Mouse (Mus musculus) ovary, adult 18-20 months (tissue): Measurements from ENCODE around the gene Lrrc56.
A peak's percentile ranks its signal among the peaks of the same experiment; 100 is the strongest.

Experiments
- DNase-seq: peaks from one replicate; pipeline ENCODE4 v3.0.0; 2022; ENCODE audit warnings: low spot score, mixed read lengths

Gene Lrrc56

GRCm38 (mm10) chr7:141193948-141194347 lies at the start of gene Lrrc56, which contains the start of gene Hras:
TSS of gene Lrrc56 (plus strand) at chr7:141194157.
TSS of gene Hras (minus strand) at chr7:141194005.
- DNase-seq, result peak; percentile 95

- DNase-seq, result no peak
Observed at GRCm38 (mm10) chr7:141144650-141145049, 49.3 kb upstream of the Lrrc56 start.

- no peak for DNase-seq
Observed at GRCm38 (mm10) chr7:141145403-141145802, 48.6 kb upstream of the Lrrc56 start.

GRCm38 (mm10) chr7:141146043-141146595 lies 47.8 kb upstream of the Lrrc56 start:
- no peak for DNase-seq

- no peak for DNase-seq
Observed at GRCm38 (mm10) chr7:141147044-141147443, 46.9 kb upstream of the Lrrc56 start.

GRCm38 (mm10) chr7:141148639-141149038 lies 45.3 kb upstream of the Lrrc56 start:
- no peak for DNase-seq

- no peak for DNase-seq
Observed at GRCm38 (mm10) chr7:141155362-141155761, 38.6 kb upstream of the Lrrc56 start.

GRCm38 (mm10) chr7:141164397-141164796 lies 29.6 kb upstream of the Lrrc56 start:
- no peak for DNase-seq

GRCm38 (mm10) chr7:141164850-141165249 lies 29.1 kb upstream of the Lrrc56 start:
- DNase-seq, result no peak

- peak; percentile 75 for DNase-seq
Observed at GRCm38 (mm10) chr7:141167901-141168517, 25.9 kb upstream of the Lrrc56 start.

- peak; percentile 68 for DNase-seq
Observed at GRCm38 (mm10) chr7:141168518-141168953, 25.4 kb upstream of the Lrrc56 start.

- no peak for DNase-seq
Observed at GRCm38 (mm10) chr7:141169300-141169699, 24.7 kb upstream of the Lrrc56 start.

- no peak for DNase-seq
Observed at GRCm38 (mm10) chr7:141169866-141170265, 24.1 kb upstream of the Lrrc56 start.

GRCm38 (mm10) chr7:141172116-141173006 lies 21.6 kb upstream of the Lrrc56 start, which contains the start of gene Rnh1:
TSS of gene Rnh1 (minus strand) at chr7:141172857.
- peak; percentile 89 for DNase-seq

GRCm38 (mm10) chr7:141173323-141173850 lies 20.6 kb upstream of the Lrrc56 start:
- DNase-seq, result no peak

- no peak for DNase-seq
Observed at GRCm38 (mm10) chr7:141175068-141175467, 18.9 kb upstream of the Lrrc56 start.

- peak; percentile 71 for DNase-seq
Observed at GRCm38 (mm10) chr7:141176173-141176572, 17.8 kb upstream of the Lrrc56 start.

GRCm38 (mm10) chr7:141188194-141188593 lies 5.8 kb upstream of the Lrrc56 start:
- DNase-seq, result no peak

GRCm38 (mm10) chr7:141188733-141189132 lies 5.2 kb upstream of the Lrrc56 start:
- DNase-seq, result no peak

- DNase-seq, result no peak
Observed at GRCm38 (mm10) chr7:141190220-141190619, 3.7 kb upstream of the Lrrc56 start.

- DNase-seq, result no peak
Observed at GRCm38 (mm10) chr7:141191036-141191435, 2.9 kb upstream of the Lrrc56 start.
